Mouse (Mus musculus): ENCODE results near the gene Bcl2l12. TPM values are rescaled to one million over a fixed set of nuclear protein-coding genes. Genes with fewer than 3 reads are reported as not detected.

Gene Bcl2l12
- polyA plus RNA-seq, 1 experiment = 13.3 TPM

GRCm38 (mm10) chr7:44966638-44967037 lies 31.9 kb downstream of the Bcl2l12 start:
- Histone ChIP-seq H3K36me3 (ENCODE audit: control insufficient read depth, insufficient read depth) (no peaks in the 10 kb centered on the region), H3K27me3 (ENCODE audit: control insufficient read depth, insufficient read depth, insufficient read length) (no peaks in the 10 kb centered on the region), H3K79me2 (ENCODE audit: control insufficient read depth, insufficient read depth) (no peaks in the 10 kb centered on the region), H3K4me3 (no peak overlapping the region), H3ac (ENCODE audit: control insufficient read depth, insufficient read length) (no peak overlapping the region), H3K4me2 (ENCODE audit: low read depth) (no peak overlapping the region)
- TF ChIP-seq TCF12 (IDR thresholded peaks at IDR 0.05; ENCODE audit: insufficient read depth, poor library complexity, severe bottlenecking) (no peak), E2F4 (IDR thresholded peaks at IDR 0.05; ENCODE audit: insufficient read depth) (no peak), MAX (IDR thresholded peaks at IDR 0.05; ENCODE audit: low read depth) (no peak), MYOG (IDR thresholded peaks at IDR 0.05; ENCODE audit: control insufficient read depth in 1 of 3, insufficient read depth in 1 of 3, insufficient read length in 2 of 3, low read depth in 2 of 3) (no peak), POLR2A (IDR thresholded peaks at IDR 0.05; ENCODE audit: insufficient read length, low read depth) (no peak), CEBPB (IDR thresholded peaks at IDR 0.05; ENCODE audit: insufficient read depth, poor library complexity, severe bottlenecking) (no peak), REST (IDR thresholded peaks at IDR 0.05; ENCODE audit: insufficient read depth, insufficient read length) (no peak), MYOD1 (IDR thresholded peaks at IDR 0.05; ENCODE audit: control insufficient read depth in 1 of 3, insufficient read length in 2 of 3, low read depth in 2 of 3) (no peak), USF1 (IDR thresholded peaks at IDR 0.05; ENCODE audit: low read depth) (no peak), SRF (IDR thresholded peaks at IDR 0.05; ENCODE audit: control insufficient read depth, insufficient read length, low read depth) (no peak), POLR2AphosphoS2 (IDR thresholded peaks at IDR 0.05; ENCODE audit: insufficient read length, low read depth) (no peak), TCF3 (IDR thresholded peaks at IDR 0.05; ENCODE audit: insufficient read length, low read depth) (no peak)

GRCm38 (mm10) chr7:44965975-44966374 lies 32.5 kb downstream of the Bcl2l12 start:
- no peak overlapping the region for H3K4me3 ChIP-seq
- H3K4me2 ChIP-seq (ENCODE audit: low read depth) = no peak overlapping the region
- no peaks in the 10 kb centered on the region for H3K27me3 ChIP-seq (ENCODE audit: control insufficient read depth, insufficient read depth, insufficient read length)
- H3K79me2 ChIP-seq (ENCODE audit: control insufficient read depth, insufficient read depth) = no peaks in the 10 kb centered on the region
- no peak overlapping the region for H3ac ChIP-seq (ENCODE audit: control insufficient read depth, insufficient read length)
- H3K36me3 ChIP-seq (ENCODE audit: control insufficient read depth, insufficient read depth) = no peaks in the 10 kb centered on the region
- TF ChIP-seq CEBPB (IDR thresholded peaks at IDR 0.05; ENCODE audit: insufficient read depth, poor library complexity, severe bottlenecking) (no peak), POLR2AphosphoS2 (IDR thresholded peaks at IDR 0.05; ENCODE audit: insufficient read length, low read depth) (no peak), TCF3 (IDR thresholded peaks at IDR 0.05; ENCODE audit: insufficient read length, low read depth) (no peak), E2F4 (IDR thresholded peaks at IDR 0.05; ENCODE audit: insufficient read depth) (no peak)

DNA sequence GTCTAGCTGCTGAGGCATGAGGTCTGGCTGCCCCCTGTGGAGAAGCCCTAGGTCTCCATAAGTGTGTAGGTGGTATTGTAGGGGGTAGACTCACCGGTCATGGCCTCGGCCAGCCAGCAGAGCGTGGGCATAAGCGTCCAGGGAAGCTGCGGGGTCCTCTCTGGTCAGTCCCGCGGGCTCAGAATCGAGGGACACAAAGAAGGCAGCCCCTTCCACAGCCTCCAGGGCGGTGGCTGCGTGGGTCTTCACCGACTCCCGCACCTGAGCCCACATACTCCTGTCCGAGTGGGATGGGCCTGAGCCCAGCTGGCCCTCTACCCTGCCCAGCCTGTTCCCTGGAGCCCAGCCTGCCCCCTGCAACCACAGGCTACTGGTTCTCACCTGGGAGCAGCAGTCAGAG lies 33.5 kb downstream of the Bcl2l12 start:
- TF ChIP-seq POLR2A (IDR thresholded peaks at IDR 0.05; ENCODE audit: insufficient read length, low read depth) (no peak), CEBPB (IDR thresholded peaks at IDR 0.05; ENCODE audit: insufficient read depth, poor library complexity, severe bottlenecking) (no peak), MYOG (IDR thresholded peaks at IDR 0.05; ENCODE audit: control insufficient read depth in 1 of 3, insufficient read depth in 1 of 3, insufficient read length in 2 of 3, low read depth in 2 of 3) (no peak), MYOD1 (IDR thresholded peaks at IDR 0.05; ENCODE audit: control insufficient read depth in 1 of 3, insufficient read length in 2 of 3, low read depth in 2 of 3) (no peak)
- Histone ChIP-seq H3K79me2 (ENCODE audit: control insufficient read depth, insufficient read depth) (no peaks in the 10 kb centered on the region), H3K27me3 (ENCODE audit: control insufficient read depth, insufficient read depth, insufficient read length) (no peaks in the 10 kb centered on the region), H3K4me2 (ENCODE audit: low read depth) (no peak overlapping the region), H3K36me3 (ENCODE audit: control insufficient read depth, insufficient read depth) (no peaks in the 10 kb centered on the region), H3ac (ENCODE audit: control insufficient read depth, insufficient read length) (no peak overlapping the region), H3K4me3 (no peak overlapping the region)

DNA sequence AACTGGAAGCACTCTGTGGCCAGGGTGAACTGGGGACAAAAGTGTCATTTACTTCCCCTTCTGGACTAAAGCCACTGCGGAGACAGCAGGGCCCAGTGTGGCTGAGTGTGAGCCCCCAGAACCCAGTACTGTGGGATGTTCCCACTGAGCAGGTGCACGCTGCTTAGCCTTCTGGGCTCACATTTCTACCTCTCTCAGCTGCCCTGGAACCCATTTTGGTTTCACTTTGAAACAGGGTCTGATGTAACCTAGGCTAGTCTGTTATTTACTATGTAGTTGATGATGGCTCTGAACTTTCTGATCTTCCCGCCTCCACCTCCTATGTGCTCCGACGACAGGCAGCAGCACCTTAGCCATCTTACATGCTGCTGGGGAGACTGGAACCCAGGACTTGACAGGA lies 35.7 kb downstream of the Bcl2l12 start:
- no peak overlapping the region for H3ac ChIP-seq (ENCODE audit: control insufficient read depth, insufficient read length)
- H3K79me2 ChIP-seq (ENCODE audit: control insufficient read depth, insufficient read depth) = no peaks in the 10 kb centered on the region
- no peaks in the 10 kb centered on the region for H3K36me3 ChIP-seq (ENCODE audit: control insufficient read depth, insufficient read depth)
- H3K4me2 ChIP-seq (ENCODE audit: low read depth) = no peak overlapping the region
- H3K27me3 ChIP-seq (ENCODE audit: control insufficient read depth, insufficient read depth, insufficient read length) = no peaks in the 10 kb centered on the region
- no peak overlapping the region for H3K4me3 ChIP-seq
- TF ChIP-seq SRF (IDR thresholded peaks at IDR 0.05; ENCODE audit: control insufficient read depth, insufficient read length, low read depth) (no peak), POLR2AphosphoS2 (IDR thresholded peaks at IDR 0.05; ENCODE audit: insufficient read length, low read depth) (no peak), MYOD1 (IDR thresholded peaks at IDR 0.05; ENCODE audit: control insufficient read depth in 1 of 3, insufficient read length in 2 of 3, low read depth in 2 of 3) (no peak)

- no peaks in the 10 kb centered on the region for H3K36me3 ChIP-seq (ENCODE audit: control insufficient read depth, insufficient read depth)
- TF ChIP-seq POLR2A (IDR thresholded peaks at IDR 0.05; ENCODE audit: insufficient read length, low read depth) (no peak), MAX (IDR thresholded peaks at IDR 0.05; ENCODE audit: low read depth) (no peak), REST (IDR thresholded peaks at IDR 0.05; ENCODE audit: insufficient read depth, insufficient read length) (no peak), SRF (IDR thresholded peaks at IDR 0.05; ENCODE audit: control insufficient read depth, insufficient read length, low read depth) (no peak), TCF12 (IDR thresholded peaks at IDR 0.05; ENCODE audit: insufficient read depth, poor library complexity, severe bottlenecking) (no peak), POLR2AphosphoS2 (IDR thresholded peaks at IDR 0.05; ENCODE audit: insufficient read length, low read depth) (no peak), MYOG (IDR thresholded peaks at IDR 0.05; ENCODE audit: control insufficient read depth in 1 of 3, insufficient read depth in 1 of 3, insufficient read length in 2 of 3, low read depth in 2 of 3) (no peak), TCF3 (IDR thresholded peaks at IDR 0.05; ENCODE audit: insufficient read length, low read depth) (no peak), CEBPB (IDR thresholded peaks at IDR 0.05; ENCODE audit: insufficient read depth, poor library complexity, severe bottlenecking) (no peak), USF1 (IDR thresholded peaks at IDR 0.05; ENCODE audit: low read depth) (no peak), E2F4 (IDR thresholded peaks at IDR 0.05; ENCODE audit: insufficient read depth) (no peak), MYOD1 (IDR thresholded peaks at IDR 0.05; ENCODE audit: control insufficient read depth in 1 of 3, insufficient read length in 2 of 3, low read depth in 2 of 3) (no peak)
- no peak overlapping the region for H3K4me2 ChIP-seq (ENCODE audit: low read depth)
- no peak overlapping the region for H3ac ChIP-seq (ENCODE audit: control insufficient read depth, insufficient read length)
- no peak overlapping the region for H3K4me3 ChIP-seq
- H3K79me2 ChIP-seq (ENCODE audit: control insufficient read depth, insufficient read depth) = no peaks in the 10 kb centered on the region
- no peaks in the 10 kb centered on the region for H3K27me3 ChIP-seq (ENCODE audit: control insufficient read depth, insufficient read depth, insufficient read length)
Measured at GRCm38 (mm10) chr7:44962337-44962736, 36.2 kb downstream of the Bcl2l12 start.
